Comparison of ENCODE assay signal across 25 mouse cellular contexts in the genomic region with DNA sequence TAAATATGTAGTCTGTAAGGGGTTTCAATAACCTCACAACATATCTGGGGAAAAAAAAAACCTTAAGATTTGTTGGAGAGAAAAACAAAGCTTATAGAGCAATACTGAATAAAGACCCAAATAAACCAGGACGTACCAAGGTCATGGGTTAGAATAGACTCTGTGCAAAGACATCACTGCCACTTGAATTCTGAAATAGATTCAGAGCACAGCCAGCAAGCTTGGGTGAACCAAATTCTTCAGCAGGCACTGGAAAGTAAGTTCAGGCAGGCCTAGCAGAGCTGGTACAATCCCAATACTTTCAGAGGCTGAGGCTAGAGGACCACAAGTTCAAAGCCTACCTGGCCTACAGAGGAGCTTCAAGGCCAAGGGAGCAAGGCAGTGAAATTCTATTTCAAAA. TPM values are rescaled to one million over a fixed set of nuclear protein-coding genes. Genes with fewer than 3 reads are reported as not detected.
A peak's percentile ranks its signal among the peaks of the same experiment; 100 is the strongest.
DNase-seq lines count a peak whose midpoint lies in the region; ATAC-seq and TF ChIP-seq lines count a peak whose summit lies in the region.
"Had no signal": no experiment of that assay in that cellular context is flagged by ENCODE, and none has a peak within 500 bp of the region (broad histone marks: within the 10 kb centered on the region; RNA-seq: fewer than 3 reads in every experiment).

No protein-coding gene starts in this region.

- 51% methylated on average over 1 of the region's 1 CpGs for WGBS in heart, embryonic 10.5 days
- 49% methylated on average over 1 of the region's 1 CpGs for WGBS in hindbrain, embryonic 10.5 days
- 44% methylated on average over 1 of the region's 1 CpGs for WGBS in hindbrain, embryonic 11.5 days
- WGBS in midbrain, embryonic 14.5 days: 11% methylated on average over 1 of the region's 1 CpGs
- WGBS in midbrain, embryonic 16.5 days: 32% methylated on average over 1 of the region's 1 CpGs
- WGBS in forebrain, postnatal 0 days: 33% methylated on average over 1 of the region's 1 CpGs

- H3K27me3 ChIP-seq in heart, embryonic 10.5 days (ENCODE audit: insufficient read depth, poor library complexity, severe bottlenecking): peaks cover 4% of the 10 kb centered on the region; the same call in 1 of the 2 replicates
- H3K27me3 ChIP-seq in hindbrain, embryonic 10.5 days (ENCODE audit: insufficient read depth, poor library complexity, severe bottlenecking): peaks cover 25% of the 10 kb centered on the region
- peaks cover 6% of the 10 kb centered on the region; the same call in 1 of the 2 replicates for H3K27me3 ChIP-seq in hindbrain, embryonic 11.5 days (ENCODE audit: control insufficient read depth, insufficient read depth, low read length)
- H3K27me3 ChIP-seq in midbrain, embryonic 14.5 days (ENCODE audit: control insufficient read depth, insufficient read depth, low read length): peaks cover 5% of the 10 kb centered on the region; the same call in 1 of the 2 replicates
- no peaks in the 10 kb centered on the region; the same call in 1 of the 2 replicates for H3K27me3 ChIP-seq in midbrain, embryonic 16.5 days (ENCODE audit: control insufficient read depth, insufficient read depth, low read depth, low read length)
- peaks cover 4% of the 10 kb centered on the region; the same call in 1 of the 2 replicates for H3K27me3 ChIP-seq in forebrain, postnatal 0 days (ENCODE audit: insufficient read depth, low read length)

- no peak overlapping the region for H3K4me3 ChIP-seq in heart, embryonic 10.5 days
- no peak overlapping the region for H3K4me3 ChIP-seq in hindbrain, embryonic 10.5 days
- H3K4me3 ChIP-seq in hindbrain, embryonic 11.5 days (ENCODE audit: low read depth, low read length): no peak overlapping the region
- H3K4me3 ChIP-seq in midbrain, embryonic 14.5 days (replicated peaks; ENCODE audit: low read depth, low read length): no peak overlapping the region
- H3K4me3 ChIP-seq in midbrain, embryonic 16.5 days (ENCODE audit: low read depth, low read length): no peak overlapping the region
- no peak overlapping the region for H3K4me3 ChIP-seq in forebrain, postnatal 0 days (ENCODE audit: low read depth, low read length)
- H3K4me3 ChIP-seq: embryonic facial prominence, embryonic 12.5 days; liver, embryonic 12.5 days; myocyte; neural tube, embryonic 12.5 days had no signal

- H3K27ac ChIP-seq in heart, embryonic 10.5 days: peak overlapping the region; percentile 43
- peak overlapping the region; percentile 78 for H3K27ac ChIP-seq in hindbrain, embryonic 10.5 days
- H3K27ac ChIP-seq in hindbrain, embryonic 11.5 days (ENCODE audit: low read depth, low read length): no peak overlapping the region
- 0 out of 2 replicates have a peak overlapping the region, but pooled peaks have one; percentile 26 for H3K27ac ChIP-seq in midbrain, embryonic 14.5 days (replicated peaks; ENCODE audit: low read depth, low read length)
- H3K27ac ChIP-seq in midbrain, embryonic 16.5 days (ENCODE audit: low read length): no peak overlapping the region
- H3K27ac ChIP-seq in forebrain, postnatal 0 days (ENCODE audit: low read depth, low read length): no peak overlapping the region
- H3K27ac ChIP-seq: embryonic facial prominence, embryonic 12.5 days; kidney, postnatal 0 days; liver, embryonic 12.5 days; neural tube, embryonic 12.5 days had no signal

- DNase-seq in heart, embryonic 10.5 days (ENCODE audit: low spot score): no peak
- no peak for DNase-seq in heart, postnatal 25 days (ENCODE audit: low spot score)
- no peak for DNase-seq in hindbrain, embryonic 10.5 days (ENCODE audit: low spot score)
- DNase-seq in hindbrain, embryonic 11.5 days (ENCODE audit: low spot score): no peak
- no peak for DNase-seq in midbrain, embryonic 14.5 days
- DNase-seq in forebrain, postnatal 0 days: no peak
- DNase-seq: adrenal gland, postnatal 14 days; cerebellum, adult 11-12 months; cerebellum, adult 9-11 months; kidney, adult 8-10 months; layer of hippocampus, postnatal 36 days; left cerebral cortex, postnatal 4 days; liver, postnatal 0 days; right cerebral cortex, adult 18-20 months; spleen, adult 18-20 months; thymus, adult 18-20 months; thymus, postnatal 25 days had no signal

- TF ChIP-seq CTCF in forebrain, postnatal 0 days (IDR thresholded peaks at IDR 0.05; ENCODE audit: low read depth): no peak

- no peak for ATAC-seq in hindbrain, embryonic 11.5 days (ENCODE audit: low FRiP score)
- ATAC-seq in midbrain, embryonic 14.5 days (ENCODE audit: low FRiP score, low TSS enrichment): no peak
- ATAC-seq in midbrain, embryonic 16.5 days: no peak
- no peak for ATAC-seq in forebrain, postnatal 0 days
- ATAC-seq: CD4-positive, CD25-positive, alpha-beta regulatory T cell, adult 4 months; intestine, embryonic 16.5 days; liver, embryonic 12.5 days; liver, postnatal 0 days had no signal

- H3K9me3 ChIP-seq in heart, embryonic 10.5 days: no peaks in the 10 kb centered on the region
- no peaks in the 10 kb centered on the region for H3K9me3 ChIP-seq in hindbrain, embryonic 10.5 days
- no peaks in the 10 kb centered on the region for H3K9me3 ChIP-seq in hindbrain, embryonic 11.5 days (ENCODE audit: control insufficient read depth, low read length)
- no peaks in the 10 kb centered on the region for H3K9me3 ChIP-seq in midbrain, embryonic 14.5 days (ENCODE audit: control insufficient read depth, low read length)
- no peaks in the 10 kb centered on the region for H3K9me3 ChIP-seq in midbrain, embryonic 16.5 days (replicated peaks; ENCODE audit: control insufficient read depth, low read length, poor library complexity, severe bottlenecking)
- H3K9me3 ChIP-seq in forebrain, postnatal 0 days (ENCODE audit: low read length): no peaks in the 10 kb centered on the region
- H3K9me3 ChIP-seq: embryonic facial prominence, embryonic 12.5 days; liver, embryonic 12.5 days; neural tube, embryonic 12.5 days had no signal

- intact Hi-C loops in heart, postnatal 25 days (cut with DNase I): loop anchor here (5.0 kb wide), 2 partner anchors 52 to 253 kb away; no protein-coding TSS in a partner anchor

- H3K4me1 ChIP-seq in heart, embryonic 10.5 days: peaks cover 33% of the 10 kb centered on the region
- H3K4me1 ChIP-seq in hindbrain, embryonic 10.5 days (replicated peaks): peaks cover 49% of the 10 kb centered on the region
- peaks cover 2% of the 10 kb centered on the region; the same call in 1 of the 2 replicates for H3K4me1 ChIP-seq in hindbrain, embryonic 11.5 days (replicated peaks; ENCODE audit: control insufficient read depth, insufficient read depth, low read length)
- peaks cover 19% of the 10 kb centered on the region; the same call in 1 of the 2 replicates for H3K4me1 ChIP-seq in midbrain, embryonic 14.5 days (ENCODE audit: control insufficient read depth, insufficient read depth, low read length)
- peaks cover 7% of the 10 kb centered on the region; the same call in 1 of the 2 replicates for H3K4me1 ChIP-seq in midbrain, embryonic 16.5 days (ENCODE audit: control insufficient read depth, insufficient read depth, low read length)
- peaks cover 4% of the 10 kb centered on the region; the same call in 1 of the 2 replicates for H3K4me1 ChIP-seq in forebrain, postnatal 0 days (ENCODE audit: insufficient read depth)

- no peak overlapping the region for H3K9ac ChIP-seq in hindbrain, embryonic 11.5 days (ENCODE audit: low read depth, low read length)
- H3K9ac ChIP-seq in midbrain, embryonic 14.5 days (replicated peaks; ENCODE audit: low read length): no peak overlapping the region
- H3K9ac ChIP-seq in midbrain, embryonic 16.5 days (ENCODE audit: low read depth, low read length): no peak overlapping the region
- H3K9ac ChIP-seq in forebrain, postnatal 0 days: no peak overlapping the region
- H3K9ac ChIP-seq: embryonic facial prominence, embryonic 12.5 days; liver, embryonic 12.5 days; liver, postnatal 0 days; neural tube, embryonic 12.5 days had no signal

- no peaks in the 10 kb centered on the region for H3K36me3 ChIP-seq in heart, embryonic 10.5 days
- no peaks in the 10 kb centered on the region for H3K36me3 ChIP-seq in hindbrain, embryonic 10.5 days
- no peaks in the 10 kb centered on the region for H3K36me3 ChIP-seq in hindbrain, embryonic 11.5 days (ENCODE audit: control insufficient read depth, insufficient read depth, low read length)
- H3K36me3 ChIP-seq in midbrain, embryonic 14.5 days (ENCODE audit: control insufficient read depth, insufficient read depth, low read length): no peaks in the 10 kb centered on the region
- no peaks in the 10 kb centered on the region for H3K36me3 ChIP-seq in midbrain, embryonic 16.5 days (ENCODE audit: control insufficient read depth, insufficient read depth, low read length)
- no peaks in the 10 kb centered on the region for H3K36me3 ChIP-seq in forebrain, postnatal 0 days (ENCODE audit: insufficient read depth)
- H3K36me3 ChIP-seq: embryonic facial prominence, embryonic 12.5 days; liver, embryonic 12.5 days; neural tube, embryonic 12.5 days had no signal

- no peak overlapping the region for H3K4me2 ChIP-seq in hindbrain, embryonic 11.5 days (replicated peaks; ENCODE audit: low read depth, low read length)
- H3K4me2 ChIP-seq in midbrain, embryonic 14.5 days (ENCODE audit: low read length): peak overlapping the region; percentile 10; the same call in 1 of the 2 replicates
- no peak overlapping the region for H3K4me2 ChIP-seq in midbrain, embryonic 16.5 days (ENCODE audit: low read length)
- H3K4me2 ChIP-seq in forebrain, postnatal 0 days (ENCODE audit: low read depth): no peak overlapping the region
- H3K4me2 ChIP-seq: embryonic facial prominence, embryonic 12.5 days; liver, embryonic 12.5 days; neural tube, embryonic 12.5 days had no signal

RNA-seq across cellular contexts. Expression of gene Fam189a2, which starts 6.2 kb away (rescaled TPM):
- polyA plus RNA-seq in heart, embryonic 10.5 days (2016; fragmentation: Nextera tagmentation; extraction: Ambion mirVana): 3.3 and 5.3 TPM in 2 replicates
- 10 to 100 TPM; 49.6 to 53.1 TPM for total RNA-seq in heart, postnatal 25 days (2021)
- 0.60 and 0.98 TPM in 2 replicates for polyA plus RNA-seq in hindbrain, embryonic 10.5 days (2016; fragmentation: Nextera tagmentation; extraction: Ambion mirVana)
- 0.77 and 1.7 TPM in 2 replicates for polyA plus RNA-seq in hindbrain, embryonic 11.5 days (2014; fragmentation: Nextera tagmentation; extraction: Ambion mirVana)
- polyA plus RNA-seq in midbrain, embryonic 14.5 days (2014; fragmentation: Nextera tagmentation; extraction: Ambion mirVana): 3.0 and 3.5 TPM in 2 replicates
- 1.5 and 2.3 TPM in 2 replicates for polyA plus RNA-seq in midbrain, embryonic 16.5 days (2015; fragmentation: Nextera tagmentation; extraction: Ambion mirVana)
- total RNA-seq in forebrain, postnatal 0 days (2014; rRNA removed): 8.2 and 8.4 TPM in 2 replicates
- polyA plus RNA-seq in forebrain, postnatal 0 days (2015; fragmentation: Nextera tagmentation; extraction: Ambion mirVana): 1.8 and 2.5 TPM in 2 replicates
- polyA plus RNA-seq: CD4-positive, CD25-positive, alpha-beta regulatory T cell, adult 4 months had no signal

Comparison
In these comparisons a context has a peak if more than half of its experiments do, and no peak if none do; other contexts are left out.
1. H3K27ac ChIP-seq: peak in heart, embryonic 10.5 days (single experiment), hindbrain, embryonic 10.5 days (single experiment) and midbrain, embryonic 14.5 days (single experiment); none in hindbrain, embryonic 11.5 days (single experiment), midbrain, embryonic 16.5 days (single experiment) and forebrain, postnatal 0 days (single experiment).